Mouse (Mus musculus): ENCODE results near the gene Macrod2. TPM values are rescaled to one million over a fixed set of nuclear protein-coding genes. Genes with fewer than 3 reads are reported as not detected.

The Macrod2 gene
- polyA plus RNA-seq, 1 experiment from 2014 or later: 22.7 TPM

DNA sequence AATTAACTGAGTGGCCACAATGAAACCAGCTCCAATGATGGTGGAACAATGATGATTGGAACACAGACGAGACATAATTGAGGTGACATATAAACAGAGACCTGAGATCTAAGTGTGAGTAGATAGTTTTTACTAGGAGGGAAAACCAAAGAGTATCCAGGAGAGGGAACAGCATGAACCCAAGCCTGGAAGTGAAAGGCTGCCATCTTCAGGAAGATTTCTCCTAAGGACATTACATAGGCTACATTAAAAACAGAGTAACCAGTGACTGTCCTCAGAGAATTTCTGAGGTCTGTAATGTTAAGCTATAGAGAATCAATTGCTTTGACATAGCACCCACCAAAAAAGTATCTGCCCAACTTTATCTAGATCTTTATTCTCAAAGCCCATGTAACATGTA, 999.7 kb downstream of the Macrod2 start:
- Histone ChIP-seq H3K9ac (replicated peaks; ENCODE audit: low read depth) (no peak overlapping the region), H3K4me1 (ENCODE audit: insufficient read depth, low read depth, low read length) (no peaks in the 10 kb centered on the region), H3K36me3 (ENCODE audit: insufficient read depth, low read length) (no peaks in the 10 kb centered on the region), H3K4me3 (ENCODE audit: low read depth, low read length) (no peak overlapping the region), H3K9me3 (ENCODE audit: low read length) (no peaks in the 10 kb centered on the region), H3K4me2 (replicated peaks; ENCODE audit: low read depth, low read length) (no peak overlapping the region), H3K27me3 (replicated peaks; ENCODE audit: insufficient read depth, low read length) (no peaks in the 10 kb centered on the region), H3K27ac (ENCODE audit: low read length) (no peak overlapping the region)
- WGBS: 35% methylated on average over 1 of the region's 1 CpGs
- ATAC-seq (no peak), DNase-seq (ENCODE audit: low spot score) (peak; percentile 26)
- TF ChIP-seq CTCF (IDR thresholded peaks at IDR 0.05): peak; percentile 54
- peak; percentile 23; the same call in 1 of the 2 replicates for TF ChIP-seq EP300 (IDR thresholded peaks at IDR 0.05)

DNA sequence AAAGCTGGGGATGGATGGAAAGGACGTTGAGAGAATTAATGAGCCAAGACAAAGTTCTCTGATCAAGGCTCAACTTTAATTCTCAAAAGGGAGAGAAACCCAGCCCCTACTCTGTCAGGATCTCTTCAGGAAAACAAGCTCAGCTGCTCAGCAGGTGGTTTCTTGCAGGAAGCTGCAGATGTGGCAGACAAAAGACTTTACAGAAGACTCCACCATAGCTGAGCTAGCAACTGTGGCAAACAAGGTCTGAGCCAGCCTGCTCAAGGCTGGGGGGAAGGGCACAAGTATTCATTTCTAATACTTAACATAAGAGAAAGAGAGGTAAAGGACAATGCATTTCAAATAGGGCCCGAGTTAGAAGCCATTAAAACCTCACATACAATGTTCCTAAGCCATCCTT, 1013.7 kb downstream of the Macrod2 start:
- ATAC-seq (no peak), DNase-seq (ENCODE audit: low spot score) (no peak)
- H3K9me3 ChIP-seq (ENCODE audit: low read length): no peaks in the 10 kb centered on the region
- H3K9ac ChIP-seq (replicated peaks; ENCODE audit: low read depth): no peak overlapping the region
- no peaks in the 10 kb centered on the region for H3K36me3 ChIP-seq (ENCODE audit: insufficient read depth, low read length)
- H3K4me3 ChIP-seq (ENCODE audit: low read depth, low read length): no peak overlapping the region
- H3K27me3 ChIP-seq (replicated peaks; ENCODE audit: insufficient read depth, low read length): no peaks in the 10 kb centered on the region
- TF ChIP-seq CTCF (IDR thresholded peaks at IDR 0.05) (no peak), EP300 (IDR thresholded peaks at IDR 0.05) (no peak)
- 24% methylated on average over 2 of the region's 2 CpGs for WGBS
- H3K4me2 ChIP-seq (replicated peaks; ENCODE audit: low read depth, low read length): no peak overlapping the region
- H3K27ac ChIP-seq (ENCODE audit: low read length): no peak overlapping the region
- no peaks in the 10 kb centered on the region for H3K4me1 ChIP-seq (ENCODE audit: insufficient read depth, low read depth, low read length)

DNA sequence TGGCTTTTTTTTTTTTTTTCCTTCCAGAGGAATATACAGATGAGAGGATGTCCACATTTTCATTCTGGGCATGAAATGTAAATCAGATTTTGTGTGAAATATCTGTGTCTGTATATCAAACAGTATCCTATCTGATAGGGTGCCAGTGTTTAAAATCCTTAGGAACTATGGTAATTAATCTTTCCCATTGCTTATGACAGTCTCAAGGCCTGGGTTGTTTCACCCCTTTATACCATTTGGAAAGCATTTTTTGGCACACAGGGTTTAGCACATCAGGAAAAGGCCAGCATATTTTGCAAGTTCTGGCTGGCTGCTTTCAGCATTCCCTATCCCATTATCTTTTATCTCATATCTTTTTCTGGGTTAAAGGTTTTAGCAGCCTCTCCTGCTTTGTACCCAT, 1021.3 kb downstream of the Macrod2 start:
- Histone ChIP-seq H3K4me2 (replicated peaks; ENCODE audit: low read depth, low read length) (no peak overlapping the region), H3K4me3 (ENCODE audit: low read depth, low read length) (no peak overlapping the region), H3K4me1 (ENCODE audit: insufficient read depth, low read depth, low read length) (no peaks in the 10 kb centered on the region), H3K9ac (replicated peaks; ENCODE audit: low read depth) (no peak overlapping the region), H3K9me3 (ENCODE audit: low read length) (no peaks in the 10 kb centered on the region), H3K27me3 (replicated peaks; ENCODE audit: insufficient read depth, low read length) (no peaks in the 10 kb centered on the region), H3K27ac (ENCODE audit: low read length) (no peak overlapping the region), H3K36me3 (ENCODE audit: insufficient read depth, low read length) (no peaks in the 10 kb centered on the region)
- ATAC-seq (no peak), DNase-seq (ENCODE audit: low spot score) (no peak)
- TF ChIP-seq EP300 (IDR thresholded peaks at IDR 0.05): no peak
- TF ChIP-seq CTCF (IDR thresholded peaks at IDR 0.05): no peak

DNA sequence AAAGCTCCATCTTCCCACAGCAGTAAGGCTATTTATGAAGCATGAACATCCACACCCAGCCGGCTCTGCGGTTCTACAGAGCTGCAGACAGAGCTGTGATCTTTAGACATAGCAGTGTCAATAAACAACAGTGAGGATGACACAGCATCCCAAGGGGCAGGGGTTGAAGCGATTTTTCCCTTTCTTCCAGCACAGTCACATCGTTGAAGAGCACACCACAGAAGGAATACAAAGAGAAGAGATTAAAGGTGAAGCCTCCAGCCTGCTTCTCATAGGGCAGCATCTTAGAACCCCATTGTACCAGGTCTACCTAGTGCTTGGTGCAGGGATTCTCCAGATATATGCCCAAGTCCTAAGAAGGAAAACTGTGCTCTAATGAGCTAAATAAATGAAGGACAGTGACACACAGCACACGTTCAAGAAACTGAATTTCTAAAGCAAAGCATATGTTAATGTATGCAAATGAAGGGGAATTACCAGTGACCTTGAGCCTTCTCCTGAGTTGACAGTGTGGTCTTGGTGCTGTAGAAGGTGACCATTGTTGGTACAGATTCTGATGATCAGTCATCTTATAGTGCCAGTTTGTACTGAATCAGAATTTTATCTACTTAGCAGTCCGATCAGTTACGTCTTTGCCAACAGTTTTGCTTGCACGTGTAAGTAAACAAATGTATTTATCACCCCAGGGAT, 1021.9 kb downstream of the Macrod2 start:
- H3K9me3 ChIP-seq (ENCODE audit: low read length): no peaks in the 10 kb centered on the region
- H3K27ac ChIP-seq (ENCODE audit: low read length): no peak overlapping the region
- H3K4me3 ChIP-seq (ENCODE audit: low read depth, low read length): no peak overlapping the region
- no peak overlapping the region for H3K4me2 ChIP-seq (replicated peaks; ENCODE audit: low read depth, low read length)
- DNase-seq (ENCODE audit: low spot score) (no peak), ATAC-seq (no peak)
- WGBS: 27% methylated on average over 8 of the region's 8 CpGs
- H3K27me3 ChIP-seq (replicated peaks; ENCODE audit: insufficient read depth, low read length): no peaks in the 10 kb centered on the region
- H3K36me3 ChIP-seq (ENCODE audit: insufficient read depth, low read length): no peaks in the 10 kb centered on the region
- TF ChIP-seq EP300 (IDR thresholded peaks at IDR 0.05): no peak
- no peak for TF ChIP-seq CTCF (IDR thresholded peaks at IDR 0.05)
- H3K9ac ChIP-seq (replicated peaks; ENCODE audit: low read depth): no peak overlapping the region
- H3K4me1 ChIP-seq (ENCODE audit: insufficient read depth, low read depth, low read length): no peaks in the 10 kb centered on the region

DNA sequence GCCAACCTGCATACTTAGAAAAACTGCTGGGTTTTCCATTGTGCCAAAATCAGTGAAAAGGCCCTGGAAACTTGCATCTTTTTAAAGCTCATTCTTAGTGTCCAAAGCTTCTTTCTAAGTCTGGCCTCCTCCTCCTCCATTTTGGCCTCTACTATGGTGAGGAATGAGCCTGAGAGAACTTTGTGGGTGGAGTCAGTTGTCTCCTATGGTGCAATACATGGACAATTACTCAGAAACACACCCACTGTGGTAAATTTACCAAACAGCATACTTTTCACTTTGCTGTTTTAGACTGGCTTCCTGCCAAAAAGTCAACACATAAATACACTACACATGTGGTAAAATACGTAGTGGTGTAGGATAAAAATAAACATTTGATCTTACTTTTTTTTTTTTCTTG, 1024.7 kb downstream of the Macrod2 start:
- no peaks in the 10 kb centered on the region for H3K9me3 ChIP-seq (ENCODE audit: low read length)
- H3K9ac ChIP-seq (replicated peaks; ENCODE audit: low read depth): no peak overlapping the region
- H3K4me3 ChIP-seq (ENCODE audit: low read depth, low read length): no peak overlapping the region
- H3K27ac ChIP-seq (ENCODE audit: low read length): no peak overlapping the region
- no peaks in the 10 kb centered on the region for H3K27me3 ChIP-seq (replicated peaks; ENCODE audit: insufficient read depth, low read length)
- ATAC-seq (no peak), DNase-seq (ENCODE audit: low spot score) (no peak)
- no peak overlapping the region for H3K4me2 ChIP-seq (replicated peaks; ENCODE audit: low read depth, low read length)
- no peaks in the 10 kb centered on the region for H3K36me3 ChIP-seq (ENCODE audit: insufficient read depth, low read length)
- no peak for TF ChIP-seq EP300 (IDR thresholded peaks at IDR 0.05)
- TF ChIP-seq CTCF (IDR thresholded peaks at IDR 0.05): no peak
- 16% methylated on average over 1 of the region's 1 CpGs for WGBS
- H3K4me1 ChIP-seq (ENCODE audit: insufficient read depth, low read depth, low read length): no peaks in the 10 kb centered on the region

DNA sequence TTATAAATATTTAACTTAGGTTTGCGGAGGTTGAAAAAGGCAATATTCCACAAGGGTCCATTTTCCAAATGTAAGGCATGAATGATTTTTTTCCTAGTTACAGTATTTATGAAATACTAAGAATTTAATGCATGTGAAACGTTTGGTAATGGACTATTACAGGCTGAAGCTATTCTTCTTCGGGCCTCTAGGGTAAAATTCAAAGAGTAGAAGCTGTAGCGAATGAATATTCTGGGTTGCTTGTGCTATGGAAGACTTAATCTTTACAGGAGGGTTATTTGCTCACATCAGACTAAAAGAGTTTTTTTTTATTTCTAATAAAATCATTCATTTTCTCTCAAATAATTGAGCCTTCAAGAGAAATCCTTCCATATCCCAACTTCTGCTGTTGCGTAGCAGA, 1039.0 kb downstream of the Macrod2 start:
- Histone ChIP-seq H3K4me1 (ENCODE audit: insufficient read depth, low read depth, low read length) (no peaks in the 10 kb centered on the region), H3K9me3 (ENCODE audit: low read length) (no peaks in the 10 kb centered on the region), H3K36me3 (ENCODE audit: insufficient read depth, low read length) (no peaks in the 10 kb centered on the region), H3K4me3 (ENCODE audit: low read depth, low read length) (no peak overlapping the region), H3K4me2 (replicated peaks; ENCODE audit: low read depth, low read length) (no peak overlapping the region), H3K9ac (replicated peaks; ENCODE audit: low read depth) (no peak overlapping the region), H3K27me3 (replicated peaks; ENCODE audit: insufficient read depth, low read length) (no peaks in the 10 kb centered on the region), H3K27ac (ENCODE audit: low read length) (no peak overlapping the region)
- no peak for ATAC-seq
- no peak for DNase-seq (ENCODE audit: low spot score)
- WGBS: 81% methylated on average over 5 of the region's 5 CpGs
- TF ChIP-seq CTCF (IDR thresholded peaks at IDR 0.05) (no peak), EP300 (IDR thresholded peaks at IDR 0.05) (no peak)

Measured in lung, postnatal 0 days (tissue).